Mouse (Mus musculus): ENCODE results near the gene Slc45a1.
"Not testable (repeated sequence)": the region's sequence is repeated elsewhere in the genome, so short reads cannot be mapped to it uniquely, and the experiment has no call there.

Gene Slc45a1

GRCm38 (mm10) chr4:150606449-150607161, 45.4 kb downstream of the Slc45a1 start:
- in situ Hi-C loops (cut with MboI): no loop called here

GRCm38 (mm10) chr4:150605804-150606203, 46.2 kb downstream of the Slc45a1 start:
- in situ Hi-C loops (cut with MboI): no loop called here

- in situ Hi-C loops (cut with MboI): no loop called here
Observed at GRCm38 (mm10) chr4:150603366-150604061, 48.5 kb downstream of the Slc45a1 start.

- in situ Hi-C loops (cut with MboI): no loop called here
Observed at GRCm38 (mm10) chr4:150601489-150601888, 50.5 kb downstream of the Slc45a1 start.

- in situ Hi-C loops (cut with MboI): not testable (repeated sequence)
Observed at GRCm38 (mm10) chr4:150600503-150600902, 51.5 kb downstream of the Slc45a1 start.

GRCm38 (mm10) chr4:150599119-150599992, 52.6 kb downstream of the Slc45a1 start:
- in situ Hi-C loops (cut with MboI): no loop called here

GRCm38 (mm10) chr4:150598686-150599085, 53.3 kb downstream of the Slc45a1 start:
- in situ Hi-C loops (cut with MboI): no loop called here

- in situ Hi-C loops (cut with MboI): no loop called here
Observed at GRCm38 (mm10) chr4:150595991-150596390, 56.0 kb downstream of the Slc45a1 start.

GRCm38 (mm10) chr4:150595071-150595470, 56.9 kb downstream of the Slc45a1 start:
- in situ Hi-C loops (cut with MboI): no loop called here

GRCm38 (mm10) chr4:150594298-150594829, 57.6 kb downstream of the Slc45a1 start:
- in situ Hi-C loops (cut with MboI): no loop called here

GRCm38 (mm10) chr4:150593473-150594217, 58.3 kb downstream of the Slc45a1 start:
- in situ Hi-C loops (cut with MboI): no loop called here

- in situ Hi-C loops (cut with MboI): no loop called here
Observed at GRCm38 (mm10) chr4:150592087-150592486, 59.9 kb downstream of the Slc45a1 start.

GRCm38 (mm10) chr4:150591602-150592001, 60.4 kb downstream of the Slc45a1 start:
- in situ Hi-C loops (cut with MboI): no loop called here

GRCm38 (mm10) chr4:150590621-150591282, 61.2 kb downstream of the Slc45a1 start:
- in situ Hi-C loops (cut with MboI): no loop called here

GRCm38 (mm10) chr4:150588300-150588621, 63.7 kb downstream of the Slc45a1 start:
- in situ Hi-C loops (cut with MboI): no loop called here

- in situ Hi-C loops (cut with MboI): no loop called here
Observed at GRCm38 (mm10) chr4:150587597-150588299, 64.2 kb downstream of the Slc45a1 start.

- in situ Hi-C loops (cut with MboI): no loop called here
Observed at GRCm38 (mm10) chr4:150586275-150586674, 65.7 kb downstream of the Slc45a1 start.

- in situ Hi-C loops (cut with MboI): no loop called here
Observed at GRCm38 (mm10) chr4:150585800-150586199, 66.2 kb downstream of the Slc45a1 start.

GRCm38 (mm10) chr4:150583777-150584135, 68.2 kb downstream of the Slc45a1 start:
- in situ Hi-C loops (cut with MboI): no loop called here
